Mouse (Mus musculus): ENCODE measurements at regions not wholly inside any gene's neighbourhood (a gene's known extent, or its start where the extent isn't known, plus 50 kb on each side); places are given as distances from the start of the nearest gene placed in this dataset.

- no peak for DNase-seq (ENCODE audit: low spot score in 2 of 2)
These were observed 3557.5 kb upstream of the Gm6569 start for GRCm38 (mm10) chr15:70276838-70277237.

DNA sequence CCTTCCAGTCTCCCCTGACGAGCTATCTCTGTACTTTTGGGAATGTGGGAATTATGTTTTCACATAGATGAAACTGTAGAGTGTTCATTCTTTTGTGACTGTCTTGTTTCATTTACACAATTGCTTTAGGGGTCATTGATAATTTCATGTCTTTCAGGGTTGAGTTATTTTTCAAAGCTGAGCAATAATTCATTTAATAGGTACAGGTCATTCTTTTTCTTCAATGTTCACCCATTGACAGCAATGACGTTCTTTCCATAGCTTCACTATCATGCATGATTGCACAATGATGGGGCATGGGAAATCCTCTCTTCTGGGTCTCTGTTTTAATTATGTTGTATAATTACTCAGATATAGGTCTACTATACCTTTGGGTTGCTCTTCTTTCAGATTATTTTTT, 3512.6 kb upstream of the Gm6569 start:
- no peak for DNase-seq (ENCODE audit: low spot score in 2 of 2)

DNA sequence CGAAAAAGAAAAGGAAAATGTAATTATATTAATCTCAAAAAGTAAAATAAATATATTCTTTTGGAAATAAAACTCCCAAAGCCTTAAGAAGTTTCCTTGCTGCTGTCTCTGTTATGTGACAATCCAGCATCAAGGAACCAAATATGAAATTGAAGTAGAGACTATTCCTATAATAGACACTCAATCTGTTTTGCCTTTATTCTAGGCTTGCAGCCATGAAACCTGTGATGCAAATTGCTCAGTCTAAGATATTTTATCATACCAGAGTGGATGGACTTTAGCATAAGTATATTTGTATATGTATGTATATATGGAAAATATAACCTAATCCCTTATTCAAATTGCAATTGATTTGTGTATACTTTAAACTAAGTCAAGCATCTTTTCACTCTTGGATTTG, 3495.1 kb upstream of the Gm6569 start:
- DNase-seq (ENCODE audit: low spot score in 2 of 2) = no peak

DNA sequence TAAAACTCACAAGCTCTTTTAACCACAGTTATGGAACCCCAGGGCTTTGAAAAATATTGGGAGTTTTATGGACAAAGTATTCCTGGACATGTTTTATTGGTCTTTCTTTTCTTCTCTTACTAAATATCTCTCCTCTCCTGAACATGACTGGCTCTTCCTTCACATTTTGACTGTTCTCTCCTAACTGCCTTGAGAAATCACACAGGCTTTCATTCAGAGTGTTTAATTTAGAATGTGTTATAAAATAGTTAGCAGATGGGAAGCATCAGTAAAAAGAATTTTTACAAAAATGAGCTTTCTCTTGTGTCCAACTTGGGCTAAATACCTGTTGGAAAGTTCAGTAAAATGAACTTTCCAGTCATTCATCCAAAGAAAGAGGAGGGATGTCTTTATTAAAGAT, 3493.0 kb upstream of the Gm6569 start:
- DNase-seq (ENCODE audit: low spot score in 2 of 2) = no peak

DNA sequence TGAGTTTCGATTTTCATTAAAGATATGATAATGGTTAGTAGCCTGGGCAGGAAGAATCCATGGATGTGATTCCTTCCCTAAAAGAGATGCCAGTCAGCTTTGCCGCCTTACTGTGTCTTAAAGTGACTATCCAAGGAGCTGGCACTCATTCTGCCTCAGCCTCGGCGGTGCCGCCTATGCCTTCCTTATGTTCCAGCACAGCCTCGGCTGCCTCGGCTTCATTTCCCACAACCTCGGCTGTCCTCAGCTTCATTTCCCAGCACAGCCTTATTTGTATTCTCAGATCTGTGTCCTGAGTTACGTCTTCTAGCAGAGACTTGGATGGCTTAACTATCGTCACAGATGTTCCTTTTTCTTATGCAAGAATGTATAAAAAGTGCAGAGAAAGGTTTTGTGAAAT, 3476.4 kb upstream of the Gm6569 start:
- DNase-seq (ENCODE audit: low spot score in 2 of 2) = peak in 1 of 2 experiments; percentile 64

DNA sequence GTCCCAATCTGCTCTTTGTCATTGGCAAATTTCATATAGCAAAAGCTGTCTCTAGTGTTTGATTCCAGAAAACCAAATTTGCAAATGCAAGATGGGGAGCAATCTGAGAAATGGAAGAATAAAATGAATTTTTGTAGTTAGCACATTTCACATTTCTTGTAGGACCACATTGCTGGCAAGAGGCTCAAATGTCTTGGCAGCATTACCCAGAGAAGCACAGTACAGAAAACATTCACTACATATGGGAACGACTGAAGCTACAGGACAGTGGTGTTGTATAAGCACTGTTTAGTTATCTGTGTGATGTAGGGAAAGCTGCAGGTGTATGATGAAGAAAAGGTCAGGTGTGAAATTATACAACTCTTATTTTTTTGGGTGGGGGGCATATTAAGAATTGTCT, 3449.7 kb upstream of the Gm6569 start:
- peak in 1 of 2 experiments; percentile 10 for DNase-seq (ENCODE audit: low spot score in 2 of 2)

DNA sequence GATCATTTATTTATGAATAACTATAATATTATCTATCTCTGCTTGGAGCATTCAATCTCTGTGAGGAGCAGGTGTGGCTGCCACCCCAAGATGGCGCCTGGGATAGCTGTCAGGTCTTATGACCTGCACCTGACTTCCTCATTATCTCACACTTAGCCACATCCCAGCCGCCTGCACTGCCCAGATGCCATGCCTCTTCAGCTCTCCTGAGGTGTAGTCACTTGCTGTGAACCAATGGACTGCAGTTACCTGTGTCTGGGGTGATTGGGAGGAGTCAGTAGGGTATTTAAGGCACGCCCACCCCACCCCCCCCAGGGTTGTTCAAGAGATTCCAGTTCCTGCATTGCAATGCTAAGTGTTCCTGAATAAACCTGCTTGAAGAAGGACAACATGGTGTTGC, 3418.1 kb upstream of the Gm6569 start:
- DNase-seq (ENCODE audit: low spot score in 2 of 2) = no peak

- no peak for DNase-seq (ENCODE audit: low spot score in 2 of 2)
These were observed 3408.8 kb upstream of the Gm6569 start for GRCm38 (mm10) chr15:70425566-70425965.
